Mouse (Mus musculus): ENCODE results near the gene Tbp.

Tbp gene

GRCm38 (mm10) chr17:15499656-15500394 lies at the start of gene Tbp, which contains the start of gene Psmb1:
Tbp (plus strand) TSS chr17:15499888.
Psmb1 (minus strand) TSS chr17:15499751.
- peak; percentile 98 for DNase-seq

GRCm38 (mm10) chr17:15455203-15455602 lies 44.5 kb upstream of the Tbp start:
- no peak for DNase-seq

- DNase-seq: no peak
Measured at GRCm38 (mm10) chr17:15456595-15456994, 43.1 kb upstream of the Tbp start.

- DNase-seq: no peak
Measured at GRCm38 (mm10) chr17:15459761-15460160, 39.9 kb upstream of the Tbp start.

- no peak for DNase-seq
Measured at GRCm38 (mm10) chr17:15461921-15462495, 37.7 kb upstream of the Tbp start.

GRCm38 (mm10) chr17:15467669-15468068 lies 32.0 kb upstream of the Tbp start:
- DNase-seq: peak; percentile 87

GRCm38 (mm10) chr17:15472671-15473070 lies 27.0 kb upstream of the Tbp start:
- DNase-seq: no peak

GRCm38 (mm10) chr17:15490542-15490941 lies 9.1 kb upstream of the Tbp start:
- no peak for DNase-seq

GRCm38 (mm10) chr17:15497882-15498752 lies 1.6 kb upstream of the Tbp start:
- peak; percentile 96 for DNase-seq

GRCm38 (mm10) chr17:15498753-15499113 lies 955 bp upstream of the Tbp start:
- no peak for DNase-seq

- DNase-seq: no peak
Measured at GRCm38 (mm10) chr17:15510694-15511093, 11.0 kb downstream of the Tbp start.

- DNase-seq: no peak
Measured at GRCm38 (mm10) chr17:15517776-15518175, 18.1 kb downstream of the Tbp start.

GRCm38 (mm10) chr17:15518186-15518585 lies 18.5 kb downstream of the Tbp start:
- no peak for DNase-seq

GRCm38 (mm10) chr17:15518766-15519165 lies 19.1 kb downstream of the Tbp start:
- no peak for DNase-seq

- DNase-seq: no peak
Measured at GRCm38 (mm10) chr17:15526304-15526703, 26.6 kb downstream of the Tbp start.

GRCm38 (mm10) chr17:15526986-15527810 lies 27.5 kb downstream of the Tbp start, which contains the start of gene Pdcd2:
Pdcd2 (minus strand) TSS chr17:15527301.
- DNase-seq: peak; percentile 97

GRCm38 (mm10) chr17:15527811-15528136 lies 28.1 kb downstream of the Tbp start:
- no peak for DNase-seq

- DNase-seq: no peak
Measured at GRCm38 (mm10) chr17:15528887-15529286, 29.2 kb downstream of the Tbp start.

- peak; percentile 73 for DNase-seq
Measured at GRCm38 (mm10) chr17:15530141-15530540, 30.5 kb downstream of the Tbp start.

GRCm38 (mm10) chr17:15535162-15535800 lies 35.6 kb downstream of the Tbp start:
- no peak for DNase-seq

- DNase-seq: no peak
Measured at GRCm38 (mm10) chr17:15535943-15536342, 36.3 kb downstream of the Tbp start.

- DNase-seq: peak; percentile 67
Measured at GRCm38 (mm10) chr17:15536457-15536904, 36.8 kb downstream of the Tbp start.

Data from embryo, embryonic 11 days (tissue).